ENCODE assay signal across 22 mouse cellular contexts in genomic region chr13:94372066-94372465, GRCm38 (mm10). TPM values are rescaled to one million over a fixed set of nuclear protein-coding genes. Genes with fewer than 3 reads are reported as not detected.
DNase-seq lines count a peak whose midpoint lies in the region; ATAC-seq and TF ChIP-seq lines count a peak whose summit lies in the region.
"Had no signal": no experiment of that assay in that cellular context is flagged by ENCODE, and none has a peak within 500 bp of the region (broad histone marks: within the 10 kb centered on the region; RNA-seq: fewer than 3 reads in every experiment).

No protein-coding gene starts in this region.

- H3K4me2 ChIP-seq in hindbrain, postnatal 0 days (ENCODE audit: low read depth, low read length), result no peak overlapping the region
- H3K4me2 ChIP-seq in hindbrain, embryonic 16.5 days (ENCODE audit: low read length), result no peak overlapping the region
- H3K4me2 ChIP-seq: embryonic facial prominence, embryonic 13.5 days; embryonic facial prominence, embryonic 15.5 days; forebrain, embryonic 12.5 days had no signal

- no peaks in the 10 kb centered on the region for H3K36me3 ChIP-seq in hindbrain, postnatal 0 days (ENCODE audit: insufficient read depth, low read length)
- H3K36me3 ChIP-seq in hindbrain, embryonic 16.5 days (ENCODE audit: control insufficient read depth, insufficient read depth, low read length), result no peaks in the 10 kb centered on the region
- no peaks in the 10 kb centered on the region for H3K36me3 ChIP-seq in kidney, adult 2 months (ENCODE audit: control insufficient read depth, insufficient read depth, low read length)

- no peak for TF ChIP-seq CTCF in hindbrain, postnatal 0 days (IDR thresholded peaks at IDR 0.05; ENCODE audit: low read depth)
- no peak for TF ChIP-seq CTCF in kidney, adult 2 months (conservative IDR thresholded peaks at IDR 0.05; ENCODE audit: insufficient read depth, insufficient read length, low read depth, low read length)

- peaks cover 8% of the 10 kb centered on the region; the same call in 1 of the 2 replicates for H3K4me1 ChIP-seq in hindbrain, postnatal 0 days (ENCODE audit: insufficient read depth, low read length)
- no peaks in the 10 kb centered on the region for H3K4me1 ChIP-seq in hindbrain, embryonic 16.5 days (ENCODE audit: control insufficient read depth, insufficient read depth, low read depth, low read length)
- peaks cover 7% of the 10 kb centered on the region; the same call in 1 of the 2 replicates for H3K4me1 ChIP-seq in kidney, adult 2 months (ENCODE audit: control insufficient read depth, insufficient read depth, low read length)
- H3K4me1 ChIP-seq: embryonic facial prominence, embryonic 15.5 days; forebrain, embryonic 10.5 days; forebrain, embryonic 12.5 days had no signal

- H3K27ac ChIP-seq in hindbrain, postnatal 0 days, result peak overlapping the region; percentile 26; the same call in 1 of the 2 replicates
- H3K27ac ChIP-seq in hindbrain, embryonic 16.5 days (ENCODE audit: low read depth, low read length), result no peak overlapping the region
- H3K27ac ChIP-seq in kidney, adult 2 months (ENCODE audit: insufficient read depth, low read depth, low read length), result no peak overlapping the region
- H3K27ac ChIP-seq: embryonic facial prominence, embryonic 13.5 days; embryonic facial prominence, embryonic 15.5 days; forebrain, embryonic 10.5 days; forebrain, embryonic 12.5 days had no signal

- peak; percentile 72 for DNase-seq in heart, adult 11 months
- no peak for DNase-seq in heart, postnatal 36 days
- DNase-seq in hindbrain, postnatal 0 days (ENCODE audit: low spot score), result no peak
- DNase-seq in testis, postnatal 10 days (ENCODE audit: low spot score), result peak; percentile 35
- DNase-seq in testis, postnatal 14 days (ENCODE audit: low spot score), result no peak
- DNase-seq in kidney, adult 2 months, result no peak
- DNase-seq: adrenal gland, adult 2 months; adrenal gland, postnatal 10 days; adrenal gland, postnatal 25 days; cerebellum, adult 11 months; cerebellum, adult 18-20 months; cerebellum, adult 8-10 months; cerebellum, postnatal 36 days; embryo, embryonic 11 days had no signal

- H3K4me3 ChIP-seq in hindbrain, postnatal 0 days (ENCODE audit: low read length), result no peak overlapping the region
- H3K4me3 ChIP-seq in hindbrain, embryonic 16.5 days (ENCODE audit: low read length), result no peak overlapping the region
- no peak overlapping the region for H3K4me3 ChIP-seq in kidney, adult 2 months (ENCODE audit: insufficient read depth, low read depth, low read length)
- H3K4me3 ChIP-seq: embryonic facial prominence, embryonic 13.5 days; embryonic facial prominence, embryonic 15.5 days; erythroblast, embryonic 14.5 days; forebrain, embryonic 10.5 days; forebrain, embryonic 12.5 days had no signal

- 50% methylated on average over 7 of the region's 7 CpGs for WGBS in hindbrain, postnatal 0 days
- WGBS in hindbrain, embryonic 16.5 days, result 57% methylated on average over 7 of the region's 7 CpGs
- WGBS in kidney, adult 2 months, result 80% methylated on average over 7 of the region's 7 CpGs

- TF ChIP-seq POLR2A in kidney, adult 2 months (IDR thresholded peaks at IDR 0.05; ENCODE audit: low read depth, low read length), result no peak

- intact Hi-C loops in heart, postnatal 36 days (cut with DNase I), result no loop called here

- ATAC-seq in hindbrain, postnatal 0 days, result peak; percentile 50; the same call in 1 of the 2 replicates
- ATAC-seq in hindbrain, embryonic 16.5 days, result no peak
- ATAC-seq: forebrain, embryonic 14.5 days; forebrain, embryonic 16.5 days had no signal

- H3K9ac ChIP-seq in hindbrain, postnatal 0 days (replicated peaks; ENCODE audit: low read length), result no peak overlapping the region
- no peak overlapping the region for H3K9ac ChIP-seq in hindbrain, embryonic 16.5 days (ENCODE audit: low read depth, low read length)
- H3K9ac ChIP-seq: embryonic facial prominence, embryonic 13.5 days; embryonic facial prominence, embryonic 15.5 days; forebrain, embryonic 12.5 days had no signal

- H3K9me3 ChIP-seq in hindbrain, postnatal 0 days (ENCODE audit: low read length), result no peaks in the 10 kb centered on the region
- H3K9me3 ChIP-seq in hindbrain, embryonic 16.5 days (ENCODE audit: control insufficient read depth, low read length), result no peaks in the 10 kb centered on the region
- H3K9me3 ChIP-seq: embryonic facial prominence, embryonic 13.5 days; embryonic facial prominence, embryonic 15.5 days; forebrain, embryonic 10.5 days; forebrain, embryonic 12.5 days had no signal

- H3K27me3 ChIP-seq in hindbrain, postnatal 0 days (ENCODE audit: insufficient read depth, low read length), result no peaks in the 10 kb centered on the region
- no peaks in the 10 kb centered on the region for H3K27me3 ChIP-seq in hindbrain, embryonic 16.5 days (replicated peaks; ENCODE audit: control insufficient read depth, insufficient read depth, low read length)
- no peaks in the 10 kb centered on the region for H3K27me3 ChIP-seq in kidney, adult 2 months (replicated peaks; ENCODE audit: control insufficient read depth, insufficient read depth, low read length)
- H3K27me3 ChIP-seq: embryonic facial prominence, embryonic 13.5 days; embryonic facial prominence, embryonic 15.5 days; forebrain, embryonic 12.5 days had no signal

RNA-seq across cellular contexts. Expression of gene Ap3b1, which starts 13.3 kb away (rescaled TPM):
- 10 to 100 TPM; 24.7 to 29.0 TPM for total RNA-seq in heart, postnatal 36 days (2021)
- 14.7 and 16.9 TPM in 2 replicates for total RNA-seq in hindbrain, postnatal 0 days (2014; rRNA removed)
- polyA plus RNA-seq in hindbrain, postnatal 0 days (2015; fragmentation: Nextera tagmentation; extraction: Ambion mirVana), result 23.4 and 23.5 TPM in 2 replicates
- 27.9 and 28.4 TPM in 2 replicates for polyA plus RNA-seq in hindbrain, embryonic 16.5 days (2015; fragmentation: Nextera tagmentation; extraction: Ambion mirVana)
- 48.9 and 49.4 TPM in 2 replicates for polyA plus RNA-seq in kidney, adult 2 months (2012; rRNA removed)

Comparison
In these comparisons a context has a peak if more than half of its experiments do, and no peak if none do; other contexts are left out.
1. DNase-seq: peak in heart, adult 11 months (single experiment) and testis, postnatal 10 days (single experiment); none in heart, postnatal 36 days (0 of 2), hindbrain, postnatal 0 days (single experiment), testis, postnatal 14 days (single experiment) and kidney, adult 2 months (single experiment).